Mouse (Mus musculus): ENCODE results near the gene Car5a.

Gene Car5a

DNA sequence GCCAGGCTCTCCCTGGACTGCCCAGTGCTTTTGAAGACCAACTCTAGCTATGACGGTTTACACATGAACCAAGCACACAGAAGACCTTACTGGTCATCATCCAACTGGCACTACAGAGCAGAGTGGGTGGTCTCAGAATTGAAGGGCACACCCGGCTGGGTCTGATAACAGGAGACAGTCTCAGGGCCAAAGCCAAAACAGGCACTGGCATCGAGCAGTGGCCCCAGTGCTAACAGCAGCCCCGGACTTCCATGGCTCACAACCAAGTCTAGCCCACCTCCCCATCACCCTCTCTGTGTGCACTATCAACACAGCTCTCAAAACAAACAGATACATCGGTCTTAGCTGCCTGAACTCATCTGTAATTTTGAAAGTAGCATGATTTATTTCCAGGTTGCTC lies 38.8 kb downstream of the Car5a start:
- no peak for DNase-seq

DNA sequence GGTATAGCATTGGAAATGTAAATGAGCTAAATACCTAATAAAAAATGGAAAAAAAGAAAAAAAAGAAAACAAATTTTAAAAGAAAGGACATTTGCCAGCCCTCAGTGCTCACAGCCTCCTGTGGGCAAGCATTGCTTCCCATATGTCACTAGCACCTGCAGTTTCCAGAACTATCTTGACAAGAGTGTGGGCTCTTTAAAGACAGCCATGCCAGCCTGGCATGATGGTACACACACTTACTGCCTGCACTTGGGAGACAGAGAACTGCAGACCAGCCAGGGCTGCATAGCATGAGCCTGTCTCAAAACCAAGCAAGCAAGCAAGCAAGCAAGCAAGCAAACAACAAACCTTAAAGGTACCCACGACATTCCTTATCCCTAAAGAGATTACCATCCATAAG lies 39.3 kb downstream of the Car5a start:
- DNase-seq: no peak

DNA sequence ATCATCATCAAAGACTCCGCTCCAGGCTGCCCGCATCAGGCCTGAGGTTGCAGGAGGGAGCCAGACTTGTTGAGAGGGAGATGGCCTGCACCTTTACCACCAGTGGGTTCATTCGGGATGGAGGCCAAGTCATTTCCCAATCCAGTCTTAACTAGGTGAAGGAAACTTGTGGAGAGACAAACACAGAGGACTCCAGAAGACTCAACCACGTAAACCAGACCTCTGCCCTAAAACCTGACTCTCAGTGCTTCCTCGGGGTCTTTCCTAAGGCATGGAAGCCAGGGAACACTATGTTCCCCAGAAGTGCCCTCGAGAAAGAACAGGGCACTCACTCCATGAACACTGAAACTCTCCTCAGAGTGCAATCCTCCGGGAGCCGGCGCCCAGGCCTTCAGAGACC lies 39.7 kb downstream of the Car5a start:
- no peak for DNase-seq

DNA sequence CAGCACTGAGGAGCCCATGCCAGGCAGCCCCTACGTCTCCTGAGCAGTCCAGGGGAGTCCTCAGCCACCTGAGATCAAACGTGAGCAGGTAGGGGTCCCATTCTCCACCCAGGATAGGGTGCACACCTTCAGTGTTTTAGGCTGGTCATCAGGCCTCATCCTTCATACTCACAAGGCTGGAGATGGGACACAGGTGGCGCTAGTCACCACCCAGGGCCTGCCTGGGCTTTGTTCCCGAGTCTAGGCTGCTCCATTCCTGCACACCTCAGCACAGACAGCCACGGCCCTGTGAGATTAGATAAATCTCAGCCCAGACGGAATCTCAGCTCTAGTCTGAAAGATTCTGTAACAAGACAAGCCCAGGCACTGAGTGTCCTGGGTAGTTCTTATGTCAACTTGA lies 40.7 kb downstream of the Car5a start:
- no peak for DNase-seq

DNA sequence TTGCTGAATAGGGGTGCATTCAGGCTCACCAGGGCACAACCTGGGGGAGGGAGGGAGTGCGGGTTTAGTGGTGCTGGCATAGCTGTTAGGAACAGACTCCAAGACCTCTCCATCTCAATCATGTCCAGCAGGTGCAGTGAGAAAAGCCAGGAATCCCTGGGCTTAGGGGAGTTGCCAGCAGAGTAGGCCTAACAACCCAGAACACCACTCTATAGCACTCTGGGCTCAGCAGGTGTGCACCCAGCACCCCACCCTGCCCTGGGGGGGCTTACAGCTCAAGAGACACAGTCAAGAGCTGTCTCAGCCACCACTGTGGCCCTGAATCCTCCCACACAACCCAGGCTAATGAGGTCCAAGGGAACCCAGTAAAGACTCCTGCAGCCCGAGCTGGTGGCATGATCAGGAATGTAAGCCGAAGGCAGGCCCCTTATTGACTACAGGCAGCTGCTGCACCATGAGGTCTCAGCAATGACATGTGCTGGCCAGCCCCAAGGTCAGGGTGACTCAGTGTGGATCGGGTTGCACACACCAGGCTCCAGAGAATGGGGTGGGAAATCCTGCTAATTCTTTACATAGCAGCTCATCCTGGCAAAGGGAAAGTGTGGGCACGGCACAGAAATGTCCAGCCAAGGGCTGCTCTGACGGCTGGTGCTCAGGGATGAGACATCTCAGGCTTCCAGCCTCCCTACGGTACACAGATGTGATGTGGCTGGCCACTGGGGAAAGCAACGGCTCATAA lies 43.0 kb downstream of the Car5a start:
- no peak for DNase-seq

DNA sequence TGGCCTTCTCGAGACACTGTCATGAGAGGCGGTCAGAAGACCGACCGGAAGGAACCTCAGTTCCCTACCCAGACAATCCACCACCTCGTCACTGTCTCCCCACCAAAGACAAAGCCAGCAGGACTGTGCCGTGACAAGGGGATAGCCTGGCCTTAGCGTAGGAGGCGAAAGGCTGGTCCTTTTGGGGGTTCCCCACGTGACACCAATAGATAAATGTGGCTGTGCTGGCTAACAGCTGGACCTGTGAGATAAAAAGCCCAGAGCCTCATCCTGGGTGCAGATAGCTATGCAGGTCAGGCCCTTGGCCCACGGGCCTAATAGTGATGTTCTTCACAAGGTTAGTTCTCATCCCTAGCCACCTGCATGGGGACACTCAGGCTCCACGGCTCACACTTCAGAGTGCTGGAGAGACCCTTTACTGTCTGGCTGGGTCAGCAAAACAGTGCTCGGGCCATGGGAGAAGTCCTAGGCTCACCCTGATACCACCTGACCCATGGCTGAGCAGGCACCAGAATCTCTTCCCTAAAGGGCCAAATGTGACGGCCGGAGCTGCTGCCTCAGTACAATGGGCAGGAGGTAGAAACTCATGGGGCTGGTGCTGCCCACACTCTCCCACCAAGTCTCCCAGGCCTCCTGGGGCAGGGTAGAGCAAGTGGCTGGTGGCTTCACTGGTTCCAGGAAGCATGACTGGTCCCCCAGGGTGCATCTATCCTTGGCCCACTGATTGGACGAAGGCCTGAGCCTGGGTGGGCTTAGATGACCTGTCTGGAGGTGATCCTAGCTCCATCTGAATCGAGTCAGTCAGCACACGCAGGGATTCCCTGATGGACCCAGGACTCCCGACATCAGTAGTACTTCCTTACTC lies 45.3 kb downstream of the Car5a start:
- DNase-seq: no peak

DNA sequence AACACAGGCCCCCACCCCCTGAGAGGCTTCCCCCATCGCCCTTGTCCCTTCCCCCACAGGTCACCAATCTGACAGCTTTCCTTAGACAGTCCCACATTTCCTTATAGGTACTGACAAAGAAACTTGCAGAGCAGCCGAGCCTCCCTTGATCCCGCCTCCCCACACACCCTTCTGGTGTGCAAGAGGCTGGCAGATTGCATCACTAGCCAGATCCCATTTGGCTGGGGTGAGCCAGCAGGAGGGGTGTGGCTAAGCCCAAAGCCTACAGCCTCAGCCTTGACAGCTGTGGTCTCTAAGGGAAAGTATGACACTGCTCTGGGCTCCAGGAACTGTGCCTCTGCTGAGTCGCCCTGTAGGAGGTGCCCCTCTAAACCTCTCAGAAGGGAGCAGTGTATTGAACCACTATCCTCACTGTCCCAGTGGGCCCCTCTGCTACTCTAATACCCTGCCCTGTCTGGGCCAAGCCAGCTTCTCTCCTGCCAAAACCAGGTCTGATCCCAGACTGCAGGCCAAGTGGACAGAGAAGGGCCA lies 46.2 kb downstream of the Car5a start:
- peak; percentile 42 to 61 for DNase-seq

DNA sequence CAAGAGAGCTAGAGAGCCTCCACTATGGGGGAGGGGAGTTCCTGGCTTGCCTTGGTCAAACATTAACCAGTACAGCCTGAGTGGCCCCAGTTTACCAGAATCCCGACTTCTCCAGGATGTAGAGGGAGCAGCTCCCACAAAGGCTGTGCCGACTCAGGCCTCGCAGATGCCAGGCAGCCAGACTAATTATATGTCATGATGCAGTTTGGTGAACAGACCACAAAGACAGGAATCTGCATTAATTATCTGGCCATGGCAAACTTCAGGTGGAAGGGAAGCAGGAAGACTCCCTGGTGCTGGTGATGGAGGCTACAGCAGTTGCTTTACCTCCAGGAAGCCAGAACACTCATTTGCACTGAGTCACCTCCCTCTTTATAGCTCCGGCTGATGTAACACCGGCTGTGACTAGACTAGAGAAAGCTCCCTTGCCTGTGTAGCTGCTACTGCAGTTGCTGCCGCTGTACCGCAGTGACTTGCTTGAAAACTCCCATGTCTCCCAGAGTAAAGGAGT lies 46.8 kb downstream of the Car5a start:
- DNase-seq: peak; percentile 68

DNA sequence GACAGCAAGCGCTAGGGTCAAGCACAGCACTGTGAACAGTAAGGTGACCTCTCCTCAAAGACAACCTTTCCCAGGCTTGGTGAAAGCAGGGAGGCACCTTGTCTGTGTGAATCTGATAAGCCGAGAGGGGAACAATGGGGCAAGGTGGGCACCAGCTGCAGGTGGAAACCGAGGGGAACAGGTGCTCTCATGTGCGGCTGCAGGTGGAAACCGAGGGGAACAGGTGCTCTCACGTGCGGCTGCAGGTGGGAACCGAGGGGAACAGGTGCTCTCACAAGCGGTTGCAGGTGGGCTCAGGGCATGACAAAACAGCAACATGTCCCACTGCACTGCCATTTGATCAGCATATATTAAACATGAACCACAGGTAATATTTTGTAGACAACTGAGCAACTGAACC lies 47.5 kb downstream of the Car5a start:
- DNase-seq: no peak

DNA sequence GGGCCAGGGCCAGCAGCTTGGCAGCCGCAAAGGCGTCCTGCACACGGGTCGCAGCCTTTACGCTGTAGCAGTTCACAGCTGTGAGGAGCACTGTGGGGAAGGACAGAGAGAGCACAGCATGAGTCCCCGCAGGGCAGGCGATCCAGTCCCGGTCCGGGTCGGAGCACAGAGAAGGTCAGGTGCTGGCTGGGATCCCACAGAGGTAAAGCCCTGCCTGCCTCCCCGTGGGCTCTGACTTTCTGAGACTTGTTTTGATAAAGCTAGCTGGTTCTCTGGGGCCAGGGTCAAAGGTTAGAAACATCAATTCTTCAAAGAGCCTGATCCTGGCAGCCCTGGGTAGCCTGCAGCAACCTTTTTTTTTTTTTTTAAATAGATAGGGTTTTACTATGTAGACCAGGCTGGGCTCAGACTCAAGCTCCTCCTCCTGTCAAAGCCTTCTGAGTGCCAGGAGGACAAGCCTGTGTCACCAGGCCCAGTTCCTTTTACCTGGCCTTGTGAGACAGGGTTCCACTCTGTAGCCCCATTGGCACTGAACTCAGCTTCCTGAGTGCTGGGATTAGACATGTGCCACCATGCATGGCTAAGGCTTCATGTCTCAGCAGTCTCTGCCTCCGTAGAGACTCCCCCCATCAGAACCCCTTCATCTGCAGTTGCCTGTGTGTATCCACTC lies 48.1 kb downstream of the Car5a start:
- peak in 1 of 2 experiments; percentile 56 for DNase-seq

DNA sequence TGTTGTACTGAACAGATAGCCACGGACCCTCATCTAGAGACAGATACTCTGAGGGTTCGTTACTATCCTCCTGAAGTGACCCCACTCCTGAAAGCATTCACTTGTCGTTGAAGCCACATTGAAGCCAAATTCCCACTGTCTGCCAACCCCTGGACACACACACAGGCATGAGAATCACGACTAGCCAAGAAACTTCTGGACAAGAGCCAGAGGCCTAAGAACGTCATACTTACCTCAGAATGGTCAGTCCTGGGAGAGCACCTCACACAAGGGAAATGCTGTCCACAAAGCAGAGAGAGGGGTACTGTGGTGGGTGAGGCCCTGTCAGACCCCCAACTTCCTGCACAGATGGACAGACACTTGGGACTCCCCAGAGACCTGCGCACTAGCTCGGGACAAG lies 48.8 kb downstream of the Car5a start:
- no peak for DNase-seq

DNA sequence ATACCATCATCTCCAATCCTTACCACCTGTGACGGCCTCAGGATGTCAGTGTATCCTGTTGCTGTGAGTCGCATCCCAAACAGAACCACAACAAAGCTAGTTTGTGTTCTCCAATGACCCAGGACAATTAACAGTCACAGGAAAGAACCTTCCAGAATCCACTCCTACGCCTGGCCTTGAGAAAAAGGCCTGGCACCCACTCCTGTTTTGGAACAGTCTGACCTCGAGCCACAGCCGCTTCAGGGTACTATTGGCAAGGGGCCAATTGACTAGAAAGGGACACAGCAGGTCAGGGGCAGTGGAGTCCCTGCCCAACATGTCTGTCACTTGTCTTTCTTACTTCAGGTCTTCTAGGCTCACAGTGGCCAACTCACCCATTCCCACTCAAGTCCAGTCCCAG lies 51.8 kb downstream of the Car5a start:
- DNase-seq: no peak

DNA sequence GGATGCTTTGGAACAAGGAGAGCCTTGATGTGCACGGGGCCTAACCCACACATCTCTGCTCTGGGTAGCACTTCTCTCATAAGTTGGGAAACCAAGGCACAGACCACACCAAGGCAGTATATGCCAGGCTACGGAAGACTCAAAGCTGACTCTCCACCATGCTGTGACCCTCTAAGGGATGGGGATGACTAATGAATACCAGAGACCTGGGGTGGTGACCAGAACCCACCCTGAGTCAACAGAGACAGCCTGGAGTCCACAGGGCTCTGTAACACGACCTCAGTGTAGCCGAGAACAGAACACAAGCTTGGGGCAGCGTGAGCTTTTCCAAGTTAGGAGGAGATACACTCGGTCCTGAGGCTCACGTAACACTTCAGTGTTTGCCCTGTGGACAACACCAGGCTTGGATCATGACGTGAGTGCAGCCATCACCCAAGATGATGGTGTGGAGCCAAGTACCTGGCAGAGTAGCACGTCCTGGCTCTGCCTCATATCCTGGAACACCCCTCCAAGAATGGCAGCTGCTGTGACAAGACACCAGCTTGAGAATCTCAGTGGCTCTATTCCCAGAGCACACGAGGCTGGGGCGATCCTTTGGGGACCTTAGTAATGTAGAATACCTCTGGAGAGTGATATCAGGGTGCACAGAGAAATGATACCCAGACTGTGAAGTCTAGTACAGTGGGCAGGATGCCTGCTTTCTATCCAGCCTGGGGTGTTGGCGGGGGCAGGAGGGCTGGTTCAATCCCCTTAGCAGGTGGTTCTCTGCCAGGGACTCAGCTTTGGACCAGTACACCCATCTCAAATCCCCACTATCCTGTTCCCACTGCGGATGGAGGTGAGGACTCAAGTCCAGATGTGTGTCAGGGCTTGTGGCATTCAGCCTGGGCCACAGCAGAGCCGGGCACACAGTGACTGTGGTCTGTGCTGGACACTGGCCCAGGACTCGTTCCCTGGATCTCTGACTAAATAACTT lies 54.6 kb downstream of the Car5a start:
- DNase-seq: no peak

DNA sequence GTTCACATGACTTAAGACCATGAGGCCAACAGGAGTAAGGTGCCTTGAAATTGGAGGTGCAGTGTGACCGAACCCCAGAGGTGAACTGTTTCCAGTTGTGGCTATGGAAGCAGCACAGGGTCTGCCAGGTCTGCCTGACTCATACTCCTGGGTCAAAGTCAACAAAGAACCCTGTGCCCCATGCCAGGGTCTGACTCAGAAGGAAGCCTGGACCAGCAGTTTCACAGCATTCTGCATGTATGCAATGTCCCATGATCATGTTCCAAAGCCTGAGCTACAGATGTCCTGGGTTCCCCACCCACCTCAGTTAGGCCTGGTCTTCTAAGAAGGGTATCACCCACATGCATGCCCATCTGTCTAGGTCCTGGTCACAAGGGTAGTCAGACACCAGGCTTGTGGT lies 55.4 kb downstream of the Car5a start:
- DNase-seq: no peak

DNA sequence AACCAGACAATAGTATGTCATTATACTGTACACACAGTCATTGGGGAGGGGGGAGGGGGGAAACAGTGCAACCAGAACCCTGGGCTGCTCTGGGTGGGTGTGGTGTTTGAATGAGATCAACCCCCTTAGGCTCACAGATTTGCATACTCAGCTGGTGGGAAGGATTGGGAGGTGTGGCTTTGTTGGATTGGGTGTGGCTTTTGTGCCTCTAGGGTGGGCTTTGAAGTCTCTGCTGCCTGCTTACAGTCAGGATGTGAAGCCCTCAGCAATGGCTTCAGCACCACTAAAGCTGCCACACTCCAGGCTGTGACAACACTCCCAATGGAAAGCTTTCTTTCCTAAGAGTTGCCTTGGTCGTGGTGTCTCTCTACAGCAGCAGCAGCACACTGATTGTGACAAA lies 57.2 kb downstream of the Car5a start:
- DNase-seq: no peak

DNA sequence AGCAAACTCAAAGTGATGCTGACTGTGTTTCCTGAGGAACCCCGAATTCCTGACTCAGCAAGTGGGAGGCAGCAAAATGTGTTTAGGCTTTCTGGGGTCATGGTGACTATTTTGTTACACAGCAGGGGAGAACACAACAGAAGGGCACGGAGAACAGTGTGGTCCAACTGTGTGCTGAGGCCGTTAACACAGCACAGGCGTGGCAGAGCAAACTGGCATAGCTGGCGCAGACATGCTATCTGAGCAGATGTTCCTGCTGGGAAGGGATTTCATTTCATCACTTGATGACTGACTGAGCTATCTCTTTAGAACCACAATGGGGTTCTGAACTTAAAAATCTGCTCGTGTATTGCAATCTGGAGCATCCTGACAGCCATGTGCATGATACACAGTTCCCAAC lies 59.3 kb downstream of the Car5a start:
- DNase-seq: no peak

DNA sequence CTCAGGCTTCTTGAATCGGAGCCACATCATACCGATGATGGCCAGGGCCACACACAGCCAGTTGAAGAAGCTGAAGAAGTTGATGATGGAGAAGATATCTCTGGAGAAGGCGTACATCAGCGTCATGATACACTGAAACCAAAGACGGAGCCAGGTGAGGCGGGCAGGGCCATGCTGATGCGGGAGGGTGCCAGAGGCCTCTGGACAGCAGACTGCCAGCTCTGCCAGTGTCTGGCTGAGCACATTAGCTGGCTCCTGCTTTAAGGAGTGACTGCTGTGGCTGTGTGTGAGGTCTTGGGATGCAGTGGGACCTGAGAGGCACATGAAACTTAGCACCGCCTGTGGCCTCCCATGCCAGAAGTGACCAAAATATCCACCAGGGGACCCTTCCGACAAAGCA lies 59.7 kb downstream of the Car5a start:
- no peak for DNase-seq

DNA sequence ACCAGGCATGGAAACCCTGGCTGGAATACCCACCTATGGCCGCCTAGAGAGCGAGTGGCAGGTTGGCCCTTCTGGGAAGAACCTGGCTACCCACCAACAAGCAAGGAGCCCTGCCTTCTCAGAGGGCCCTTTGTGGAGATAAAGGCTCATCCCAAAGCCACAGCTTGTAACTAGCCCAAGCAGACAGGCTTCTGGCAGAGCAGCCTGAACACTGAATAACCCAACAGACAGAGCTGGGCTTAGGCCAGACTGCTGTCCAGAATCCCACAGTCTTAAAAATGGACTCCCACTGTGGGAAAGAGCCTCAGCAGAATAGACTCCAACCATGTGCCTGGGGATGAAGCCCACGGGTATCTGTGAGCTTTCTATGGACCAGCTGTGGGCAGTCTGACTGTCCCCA lies 60.5 kb downstream of the Car5a start:
- DNase-seq: no peak

DNA sequence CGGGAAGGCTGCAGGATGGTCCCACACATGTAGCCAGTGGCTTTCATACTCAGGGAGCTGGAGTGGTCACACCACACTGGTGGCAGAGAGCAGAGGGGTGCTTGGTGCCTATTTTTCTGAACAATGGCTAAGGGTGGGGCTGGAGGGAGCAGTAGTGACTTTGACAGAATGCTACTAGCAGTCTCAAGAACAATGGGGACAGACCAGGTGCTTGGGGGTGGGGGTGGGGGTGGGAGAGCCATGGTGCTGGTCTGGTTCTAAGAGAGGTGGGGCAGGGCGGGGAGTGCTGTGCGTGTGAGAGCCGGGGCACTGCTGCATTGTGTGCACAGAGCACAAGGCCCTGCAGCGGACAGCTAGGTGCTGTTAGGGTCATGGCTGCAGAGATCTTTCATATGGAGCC lies 62.8 kb downstream of the Car5a start:
- DNase-seq: no peak

DNA sequence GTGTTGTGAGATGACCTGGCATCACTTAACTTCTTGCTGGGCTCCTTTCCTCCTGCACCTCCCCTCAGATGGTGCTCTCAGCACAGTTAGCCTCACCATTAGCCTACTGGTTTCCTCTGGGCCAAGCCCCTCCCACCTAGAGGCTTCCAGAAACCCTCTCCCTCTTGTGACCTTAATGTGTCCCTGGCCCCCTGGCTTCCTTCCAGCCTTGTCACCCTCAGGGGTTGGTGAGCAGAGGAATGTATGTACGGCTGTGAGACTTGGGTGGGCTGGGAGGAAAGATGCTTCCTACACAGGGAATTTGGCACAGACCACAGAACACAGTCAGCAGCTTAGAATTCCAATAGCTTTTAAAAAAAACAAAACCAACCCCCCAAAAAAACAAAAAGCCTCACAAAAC lies 63.9 kb downstream of the Car5a start:
- DNase-seq: peak; percentile 19 to 35

DNA sequence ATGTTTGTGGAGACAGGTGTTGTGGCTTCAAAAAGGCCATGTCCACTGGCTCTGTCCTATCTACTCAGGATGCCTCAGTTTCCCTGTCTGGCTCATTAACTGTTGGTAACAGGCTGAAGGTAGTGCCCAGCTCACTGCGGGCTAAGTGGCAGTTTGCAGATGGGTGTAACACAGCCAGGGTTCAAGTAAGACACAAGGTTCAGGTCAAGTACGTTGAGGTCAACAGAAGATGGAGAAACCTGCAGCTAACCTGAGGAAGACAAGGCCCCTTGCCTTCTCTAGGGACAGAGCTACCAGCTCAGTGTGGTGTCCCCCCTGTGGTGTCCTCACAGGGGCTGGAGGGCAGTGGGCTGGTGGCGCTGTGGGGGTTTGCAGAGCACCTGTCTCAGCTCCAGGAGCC lies 65.0 kb downstream of the Car5a start:
- no peak for DNase-seq

DNA sequence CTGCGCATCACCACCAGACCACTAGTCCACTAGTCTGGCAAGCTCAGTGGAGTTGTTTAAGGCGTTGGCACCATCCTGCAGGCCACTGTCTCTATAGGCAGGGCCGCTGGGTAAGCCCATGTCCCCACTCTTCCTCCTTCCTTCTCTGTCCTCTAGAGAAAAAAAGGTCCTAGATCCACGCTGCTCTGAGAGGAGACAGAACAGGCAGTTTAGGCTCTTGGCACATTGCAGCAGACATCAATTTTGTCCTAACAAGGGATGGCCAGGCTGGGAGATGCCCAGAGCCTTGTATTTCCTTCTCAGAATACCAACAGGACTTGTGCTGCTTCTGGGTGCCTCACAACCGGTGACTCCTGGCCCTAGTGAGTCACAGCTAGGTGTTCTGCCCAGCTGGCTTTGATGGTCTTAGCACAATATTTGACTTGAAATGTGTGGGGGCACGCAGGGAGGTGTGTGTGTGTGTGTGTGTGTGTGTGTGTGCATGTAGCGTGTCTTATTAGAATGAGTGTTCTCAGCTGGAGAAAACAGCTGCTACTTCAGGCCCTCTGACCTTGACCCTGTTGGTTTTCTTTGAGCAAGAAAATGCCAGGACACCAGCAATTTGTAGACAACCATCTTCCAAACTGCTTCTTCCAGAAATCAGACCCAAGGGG lies 66.8 kb downstream of the Car5a start:
- DNase-seq: no peak
